Mouse (Mus musculus): ENCODE results near the gene Myod1. TPM values are rescaled to one million over a fixed set of nuclear protein-coding genes. Genes with fewer than 3 reads are reported as not detected.

The Myod1 gene
- total RNA-seq, 2 experiments from 2014 or later = not detected

DNA sequence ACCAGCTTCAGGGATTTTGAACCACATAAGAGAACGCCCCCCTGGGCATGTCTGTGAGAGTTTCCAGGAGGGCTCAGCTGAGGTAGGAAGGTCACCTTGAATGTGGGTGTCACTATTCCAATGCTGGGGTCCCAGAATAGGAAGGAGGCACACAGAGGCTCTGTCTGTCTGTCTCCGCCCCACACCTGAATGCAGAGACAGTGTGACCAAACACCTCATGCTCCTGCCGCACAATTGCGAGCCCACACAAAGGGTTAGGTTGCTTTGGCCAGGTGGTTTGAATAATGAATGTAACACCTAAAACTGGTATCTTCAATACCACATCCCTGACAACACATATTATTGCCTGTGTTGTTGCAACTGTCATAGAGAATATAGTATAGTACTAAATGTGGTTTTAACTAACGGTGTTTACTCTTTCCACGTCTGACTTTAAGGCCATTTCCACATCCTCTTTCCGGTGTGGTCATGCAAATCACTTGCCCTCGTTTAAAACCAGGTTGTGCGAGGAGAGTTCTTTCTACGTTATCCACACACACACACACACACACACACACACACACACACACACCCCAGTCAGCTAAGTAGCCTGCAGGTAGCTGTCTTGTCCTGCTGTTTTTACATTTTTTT is 13.3 kb downstream of the Myod1 start:
- no peak for ATAC-seq (replicated peaks; ENCODE audit: low FRiP score, low TSS enrichment, poor library complexity, severe bottlenecking)

DNA sequence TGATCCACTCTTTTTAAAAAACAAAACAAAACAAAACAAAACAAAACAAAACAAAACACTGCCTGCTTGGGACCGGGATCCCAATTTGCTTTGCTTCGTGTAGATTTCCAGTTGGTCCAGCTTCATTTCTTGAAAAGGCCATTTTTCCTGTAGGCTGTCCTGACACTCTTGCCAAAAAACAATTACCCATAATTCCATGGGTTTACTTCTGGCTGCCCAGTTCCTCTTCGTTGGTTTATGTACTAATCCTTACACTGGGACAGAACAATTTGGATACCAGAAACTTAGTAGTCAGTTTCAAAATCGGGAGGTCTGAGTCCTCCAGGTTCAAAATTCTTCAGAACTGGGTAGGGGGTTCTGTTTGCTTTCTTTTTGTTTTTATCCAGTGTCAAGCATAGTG is 14.0 kb downstream of the Myod1 start:
- no peak for ATAC-seq (replicated peaks; ENCODE audit: low FRiP score, low TSS enrichment, poor library complexity, severe bottlenecking)

DNA sequence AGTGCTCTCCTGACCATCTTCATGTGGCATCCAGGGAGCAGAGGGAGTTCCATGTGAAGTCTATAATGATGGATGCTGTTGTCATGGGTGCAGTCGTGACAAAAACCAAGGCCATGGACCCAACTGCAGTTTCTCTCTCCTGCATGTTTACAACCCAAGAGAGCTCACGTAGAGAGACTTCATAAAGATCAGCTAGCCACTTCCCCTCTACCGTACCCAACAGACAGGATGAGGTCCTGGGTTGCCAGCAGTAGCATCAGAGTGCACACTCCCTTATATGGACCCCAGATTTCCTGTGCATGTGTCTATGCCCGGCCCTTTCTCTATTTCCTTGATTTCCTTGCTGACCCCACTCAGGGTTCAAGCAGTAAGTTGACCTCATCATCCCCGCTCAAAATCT is 15.4 kb downstream of the Myod1 start:
- no peak for ATAC-seq (replicated peaks; ENCODE audit: low FRiP score, low TSS enrichment, poor library complexity, severe bottlenecking)

DNA sequence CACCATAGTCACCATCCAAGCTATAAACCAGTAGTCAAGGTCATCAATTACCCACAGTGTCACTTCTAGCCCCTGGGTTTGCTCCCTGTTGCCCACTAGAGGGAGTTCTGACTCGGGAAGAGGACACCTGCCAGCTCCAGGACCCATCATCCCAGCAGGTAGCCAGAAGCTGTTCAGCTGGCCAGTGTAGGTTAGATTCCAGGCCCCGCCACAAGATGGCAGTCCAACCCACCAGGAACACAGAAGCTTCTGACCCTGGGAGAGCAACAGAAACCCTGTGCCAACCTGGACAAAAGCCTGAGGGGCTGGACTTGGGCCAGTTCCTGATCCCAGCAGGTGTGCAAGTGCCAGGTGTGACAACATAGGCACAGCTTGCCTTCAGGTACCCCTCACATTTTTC is 16.8 kb downstream of the Myod1 start:
- peak; percentile 64 for ATAC-seq (replicated peaks; ENCODE audit: low FRiP score, low TSS enrichment, poor library complexity, severe bottlenecking)

DNA sequence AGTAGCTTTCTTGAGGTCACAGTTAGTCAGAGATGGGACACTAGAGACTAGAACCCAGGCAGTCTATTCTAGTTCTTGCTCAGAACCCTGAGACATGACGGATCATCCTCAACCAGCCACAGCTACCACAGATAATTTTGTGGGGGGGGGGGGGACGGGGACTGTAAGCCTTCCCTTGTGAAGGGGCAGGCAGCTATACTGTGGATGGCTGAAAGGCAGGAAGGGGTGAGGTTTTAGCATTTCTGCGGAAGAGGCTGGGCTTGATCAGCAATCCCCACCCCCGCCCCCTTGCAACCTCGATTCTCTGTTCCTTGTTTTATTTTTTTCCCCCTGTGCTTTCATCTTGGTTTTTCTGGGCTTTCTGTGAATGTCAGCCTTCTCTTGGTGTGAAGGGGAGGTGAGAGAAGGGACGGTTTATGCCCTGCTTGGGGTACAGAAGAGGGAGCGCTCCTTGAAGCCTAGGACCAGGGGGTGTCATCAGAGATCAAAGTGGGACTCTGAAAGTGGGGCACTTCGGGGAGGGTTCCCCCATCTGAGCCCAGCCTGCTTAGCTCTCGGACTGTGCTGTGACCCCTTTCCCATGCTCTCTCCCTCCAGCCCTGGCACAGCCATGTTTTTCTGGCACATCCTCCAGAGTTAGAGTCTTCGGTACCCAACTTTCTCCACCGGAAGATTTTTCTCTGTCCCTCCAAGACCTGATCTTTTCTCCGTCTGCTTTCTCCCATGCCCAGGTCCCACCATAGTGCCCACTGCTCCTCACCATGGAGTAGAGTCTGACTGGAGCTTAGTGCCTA is 17.6 kb downstream of the Myod1 start:
- no peak for ATAC-seq (replicated peaks; ENCODE audit: low FRiP score, low TSS enrichment, poor library complexity, severe bottlenecking)

DNA sequence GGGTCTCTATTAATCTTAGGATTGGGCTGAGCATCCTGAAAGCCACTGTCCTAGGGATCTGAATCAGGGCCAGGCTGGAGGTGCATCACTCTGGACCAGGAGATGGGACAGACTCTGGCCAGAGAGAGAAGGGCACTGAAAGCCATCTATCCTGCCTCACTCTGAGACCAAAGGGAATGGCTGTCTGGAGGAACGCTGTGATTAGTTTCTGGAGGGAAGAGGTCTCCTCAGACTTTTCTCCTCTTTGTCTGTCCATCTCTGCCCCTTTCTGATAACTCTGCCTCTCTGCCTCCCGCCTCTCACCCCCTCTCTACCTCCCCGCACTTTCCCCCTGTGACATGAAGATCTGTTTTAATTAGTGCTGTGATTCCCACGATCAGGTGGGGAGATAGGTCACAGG is 18.7 kb downstream of the Myod1 start:
- ATAC-seq (replicated peaks; ENCODE audit: low FRiP score, low TSS enrichment, poor library complexity, severe bottlenecking) = no peak

DNA sequence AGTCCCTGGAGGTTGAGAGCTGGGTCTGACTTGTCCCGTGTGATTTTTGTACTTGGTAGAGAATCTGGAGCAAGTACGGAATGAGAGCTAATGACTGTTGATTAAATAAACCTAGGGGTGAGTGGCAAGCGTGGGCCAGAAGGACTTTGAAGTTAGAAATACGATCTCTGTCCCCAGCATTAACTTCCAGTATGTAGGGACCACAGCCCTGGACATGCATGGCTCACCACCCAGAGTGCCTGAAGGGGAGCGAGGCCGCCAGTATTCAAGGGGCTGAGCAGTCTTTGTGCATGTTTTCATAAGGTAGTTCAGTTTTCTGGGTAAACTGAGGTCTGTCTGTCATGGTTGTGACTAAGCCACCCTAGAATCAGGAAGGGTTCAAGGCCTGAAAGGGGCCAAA is 19.3 kb downstream of the Myod1 start:
- ATAC-seq (replicated peaks; ENCODE audit: low FRiP score, low TSS enrichment, poor library complexity, severe bottlenecking) = no peak

DNA sequence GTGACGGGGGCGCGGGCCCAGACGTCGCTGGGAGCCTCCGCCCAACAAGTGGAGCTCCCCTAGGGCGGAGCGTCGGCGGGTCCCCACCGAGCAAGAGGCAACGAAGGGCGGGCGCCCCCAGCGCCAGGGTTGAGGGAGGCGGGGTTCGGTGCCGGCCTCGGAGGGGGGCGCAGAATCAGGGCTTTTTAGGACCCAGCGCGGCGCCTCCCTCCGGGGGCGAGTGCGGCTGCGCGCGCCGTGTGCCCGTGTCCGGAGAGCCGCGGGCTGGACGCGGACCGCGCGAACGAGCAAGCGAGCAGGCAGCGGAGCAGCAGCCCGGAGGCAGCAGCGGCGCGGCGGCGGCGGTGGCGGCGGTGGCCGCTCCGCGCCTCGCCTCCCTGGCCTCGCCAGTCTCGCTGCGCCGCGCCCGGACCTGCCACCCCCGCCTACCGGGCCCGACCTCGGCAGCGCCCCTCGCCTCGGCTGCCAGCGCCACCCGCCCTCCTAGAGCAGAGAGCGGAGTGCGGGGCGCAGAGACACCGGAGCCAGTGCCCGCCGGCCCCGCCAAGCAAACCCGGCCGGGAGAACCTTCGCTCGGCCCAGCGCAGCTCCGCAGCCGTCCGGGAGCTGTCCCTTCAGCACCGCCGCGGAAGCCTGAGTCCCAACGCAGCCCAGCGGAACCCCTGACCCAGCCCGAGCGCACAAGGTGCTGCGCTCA is 20.1 kb downstream of the Myod1 start, which contains the start of gene Kcnc1:
Gene Kcnc1, plus strand, starts transcription at position 267 of the 697 bp plus-strand sequence.
- peak; percentile 77 for ATAC-seq (replicated peaks; ENCODE audit: low FRiP score, low TSS enrichment, poor library complexity, severe bottlenecking)

DNA sequence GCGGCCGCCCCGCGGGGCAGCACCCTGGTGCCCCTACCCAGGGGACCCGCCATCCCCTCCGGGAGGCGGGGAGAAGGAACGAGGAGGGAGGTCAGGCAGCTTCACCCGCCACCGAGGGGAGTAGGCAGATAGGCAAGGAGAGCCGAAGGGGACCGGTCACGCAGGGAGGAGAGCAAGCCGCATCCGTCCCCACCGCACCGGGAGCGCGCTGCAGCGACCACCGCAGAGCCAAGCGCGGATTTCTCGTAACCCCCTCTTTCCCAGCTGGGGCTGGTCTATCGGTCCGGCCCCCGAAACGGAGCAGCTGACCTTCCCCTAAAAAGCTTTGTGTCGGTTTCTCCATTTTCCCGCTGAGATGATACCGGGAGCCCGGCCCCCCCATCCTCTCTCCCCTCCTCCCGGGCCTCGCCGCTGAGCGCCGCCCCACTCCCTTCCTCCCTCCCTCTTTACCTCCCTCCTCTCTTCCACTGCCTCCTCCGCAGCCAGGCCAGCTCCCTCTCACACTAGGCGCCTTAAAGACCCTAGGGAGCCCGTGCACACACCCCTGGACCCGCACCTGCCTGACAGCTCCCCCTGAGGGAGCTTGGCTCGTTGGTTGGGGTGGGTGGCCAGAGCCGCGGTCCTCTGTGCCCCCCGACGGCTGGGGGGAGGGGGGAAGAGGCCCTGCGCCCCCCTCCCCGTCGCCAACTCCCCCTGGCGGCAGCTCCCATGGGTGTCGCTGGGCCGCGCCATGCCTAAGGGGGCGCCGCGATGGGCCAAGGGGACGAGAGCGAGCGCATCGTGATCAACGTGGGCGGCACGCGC is 20.9 kb downstream of the Myod1 start:
- ATAC-seq (replicated peaks; ENCODE audit: low FRiP score, low TSS enrichment, poor library complexity, severe bottlenecking) = 0 out of 2 replicates have a peak, but pooled peaks have one; percentile 3

DNA sequence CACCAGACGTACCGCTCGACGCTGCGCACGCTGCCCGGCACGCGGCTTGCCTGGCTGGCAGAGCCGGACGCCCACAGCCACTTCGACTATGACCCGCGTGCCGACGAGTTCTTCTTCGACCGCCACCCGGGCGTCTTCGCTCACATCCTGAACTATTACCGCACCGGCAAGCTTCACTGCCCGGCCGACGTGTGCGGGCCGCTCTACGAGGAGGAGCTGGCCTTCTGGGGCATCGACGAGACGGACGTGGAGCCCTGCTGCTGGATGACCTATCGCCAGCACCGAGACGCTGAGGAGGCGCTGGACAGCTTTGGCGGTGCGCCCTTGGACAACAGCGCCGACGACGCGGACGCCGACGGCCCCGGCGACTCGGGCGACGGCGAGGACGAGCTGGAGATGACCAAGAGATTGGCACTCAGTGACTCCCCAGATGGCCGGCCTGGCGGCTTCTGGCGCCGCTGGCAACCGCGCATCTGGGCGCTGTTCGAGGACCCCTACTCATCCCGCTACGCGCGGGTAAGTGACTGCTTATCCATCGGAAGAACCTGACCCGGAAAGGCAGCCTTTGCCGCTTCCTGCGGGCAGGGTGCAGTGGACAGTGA is 21.6 kb downstream of the Myod1 start:
- no peak for ATAC-seq (replicated peaks; ENCODE audit: low FRiP score, low TSS enrichment, poor library complexity, severe bottlenecking)

DNA sequence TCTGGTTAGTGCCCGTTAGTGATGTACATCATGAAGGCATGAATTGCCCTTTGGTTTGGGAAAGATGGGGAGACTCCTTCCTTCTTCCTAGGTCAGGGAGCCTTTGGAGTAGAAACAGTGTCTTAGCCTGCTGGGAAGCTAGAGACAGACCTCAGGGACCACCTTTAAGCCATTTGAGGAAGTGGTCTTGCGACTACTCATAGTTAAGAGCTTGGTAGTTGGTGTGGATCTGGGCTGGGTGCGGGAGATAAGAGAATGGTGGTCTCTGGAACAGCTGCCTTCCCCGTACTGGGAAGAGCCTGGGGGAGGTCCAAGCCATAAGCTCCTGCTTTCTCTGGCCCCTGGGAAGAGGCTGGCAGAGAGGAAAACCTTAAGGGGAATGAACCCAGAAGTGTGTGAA is 22.3 kb downstream of the Myod1 start:
- ATAC-seq (replicated peaks; ENCODE audit: low FRiP score, low TSS enrichment, poor library complexity, severe bottlenecking) = no peak

DNA sequence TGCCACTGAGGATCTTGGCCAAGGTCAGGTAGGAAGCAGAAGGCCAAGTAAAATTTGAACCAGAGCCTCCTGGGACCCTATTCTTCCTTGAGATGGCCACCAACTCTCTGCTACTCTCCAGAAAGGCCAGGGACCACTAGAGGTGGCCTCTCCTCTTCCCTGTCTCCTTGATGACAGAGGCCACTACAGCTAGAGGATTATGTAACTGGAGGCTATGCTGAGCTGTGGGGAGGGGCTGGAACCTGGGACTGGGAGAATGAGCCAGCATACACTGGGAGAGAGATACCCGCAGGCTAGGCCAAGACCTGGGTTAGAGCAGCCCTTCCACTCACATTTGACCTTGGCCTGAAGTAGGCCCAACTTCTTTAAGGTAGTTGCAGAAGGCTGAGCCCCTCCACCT is 23.4 kb downstream of the Myod1 start:
- no peak for ATAC-seq (replicated peaks; ENCODE audit: low FRiP score, low TSS enrichment, poor library complexity, severe bottlenecking)

DNA sequence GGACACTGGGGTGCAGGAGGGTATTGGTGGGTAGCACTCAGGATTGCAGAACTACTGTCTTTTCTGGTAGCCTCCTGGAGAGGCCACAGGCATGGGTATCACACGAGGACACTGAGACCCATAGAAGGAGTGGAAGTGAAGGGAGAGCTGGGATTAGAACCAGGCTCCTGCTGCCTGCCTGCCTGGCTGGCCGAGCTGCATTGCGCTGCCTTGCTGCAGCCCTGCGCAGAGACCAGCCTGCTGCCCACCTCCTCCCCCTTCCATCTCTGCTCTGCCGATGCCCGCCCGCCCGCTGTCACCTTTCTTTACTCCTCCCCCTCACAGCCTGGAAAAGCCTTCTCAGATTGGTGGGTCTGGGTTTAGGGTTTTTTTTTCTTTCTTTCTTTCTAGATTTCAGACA is 24.1 kb downstream of the Myod1 start:
- ATAC-seq (replicated peaks; ENCODE audit: low FRiP score, low TSS enrichment, poor library complexity, severe bottlenecking) = no peak

DNA sequence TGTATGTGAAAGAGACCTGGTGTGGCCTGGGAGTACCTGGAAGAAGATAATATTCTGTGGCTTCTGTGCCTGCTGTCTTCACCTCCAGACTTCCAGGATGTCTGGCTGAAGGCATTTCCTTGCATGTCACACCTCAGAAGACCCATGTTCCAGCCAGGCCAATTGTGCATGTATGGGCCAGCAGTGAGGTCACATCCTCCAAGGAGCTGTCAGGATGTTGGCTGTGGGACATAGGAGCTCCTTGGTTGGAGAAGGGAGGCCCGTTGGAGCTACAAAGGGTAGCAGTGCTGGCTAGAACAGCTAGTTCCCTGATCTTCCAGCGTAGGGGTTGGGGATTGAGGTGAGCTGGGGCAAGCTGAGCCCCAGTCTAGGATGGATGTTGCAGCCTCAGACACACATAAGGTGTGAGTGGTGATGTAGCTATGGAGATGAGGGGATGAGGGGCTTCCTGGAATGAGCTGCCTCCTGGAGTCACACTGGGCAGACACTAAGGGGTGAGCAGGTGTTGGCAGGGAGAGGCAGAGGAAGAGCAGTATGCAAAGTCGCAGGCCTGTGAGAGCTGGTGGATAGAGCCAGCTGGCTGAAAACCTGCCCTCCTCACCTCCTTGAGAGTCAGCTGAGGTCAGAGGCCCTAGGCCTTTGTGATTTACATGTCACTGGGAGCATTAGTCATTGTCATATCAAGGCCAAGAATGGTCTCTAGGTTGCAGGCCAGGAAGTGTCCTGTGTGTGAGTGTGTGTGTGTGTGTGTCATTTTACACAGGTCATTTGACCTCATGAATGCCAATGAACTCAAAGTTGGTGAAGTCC is 25.3 kb downstream of the Myod1 start:
- ATAC-seq (replicated peaks; ENCODE audit: low FRiP score, low TSS enrichment, poor library complexity, severe bottlenecking) = no peak

DNA sequence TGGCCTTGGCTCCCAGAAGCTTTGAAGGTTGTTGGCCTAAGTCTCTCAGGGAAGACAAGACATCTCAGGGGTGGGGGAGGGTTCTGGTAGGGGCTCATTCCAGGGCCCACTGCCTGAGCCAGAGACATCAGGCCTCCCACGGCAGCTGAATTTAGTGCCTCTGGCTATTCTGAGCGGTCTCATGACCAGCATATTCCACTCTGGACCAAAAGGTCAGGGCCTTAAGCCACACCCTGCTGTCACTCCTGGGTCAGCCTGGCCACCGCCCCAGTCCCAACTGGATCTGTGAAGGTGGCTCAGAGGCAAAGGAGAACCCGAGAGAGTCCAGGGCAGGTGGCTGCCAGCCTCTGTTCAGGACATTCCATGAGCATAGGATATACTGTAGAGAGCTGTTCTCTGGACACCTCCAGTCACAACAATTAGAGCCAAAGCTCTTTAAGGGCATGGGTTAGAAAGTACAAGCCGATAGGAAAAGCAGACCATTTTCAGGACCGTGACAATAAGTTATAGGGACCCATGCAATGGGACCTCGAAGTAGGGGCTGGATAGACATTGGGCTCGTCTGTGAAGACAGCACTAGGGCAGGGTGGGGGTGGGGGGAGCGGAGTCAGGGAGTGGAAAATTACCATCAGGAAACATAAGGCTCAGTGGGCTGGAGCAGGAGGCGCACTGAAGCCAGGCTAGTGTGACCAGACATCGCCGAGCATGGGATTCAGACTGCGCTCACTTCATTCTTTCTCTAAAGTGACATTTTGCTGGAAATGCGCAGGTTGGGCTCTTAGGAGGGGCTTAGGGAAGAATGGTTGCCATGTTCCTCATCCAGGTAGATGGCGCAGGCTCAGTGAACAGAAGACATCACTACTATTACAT is 27.6 kb downstream of the Myod1 start:
- no peak for ATAC-seq (replicated peaks; ENCODE audit: low FRiP score, low TSS enrichment, poor library complexity, severe bottlenecking)

DNA sequence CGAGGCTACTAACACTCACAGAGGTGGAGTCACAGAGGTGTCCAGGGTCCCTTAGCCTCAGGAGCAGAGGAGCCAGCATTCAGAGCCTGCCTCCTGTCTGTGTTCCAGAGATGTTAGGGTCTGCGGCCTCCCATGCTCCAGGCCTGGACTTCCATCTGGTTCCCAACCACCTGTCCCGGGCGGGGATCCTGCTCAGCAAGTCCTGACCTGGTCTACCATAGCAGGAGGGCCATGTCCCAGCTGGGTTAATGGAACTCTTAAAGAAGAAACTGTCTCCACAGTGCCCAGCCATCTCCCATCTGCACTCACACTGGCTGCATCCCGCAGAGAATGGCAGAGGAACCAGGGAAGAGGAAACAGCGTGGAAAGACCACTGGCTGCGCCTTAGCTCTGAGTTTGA is 28.5 kb downstream of the Myod1 start:
- no peak for ATAC-seq (replicated peaks; ENCODE audit: low FRiP score, low TSS enrichment, poor library complexity, severe bottlenecking)

DNA sequence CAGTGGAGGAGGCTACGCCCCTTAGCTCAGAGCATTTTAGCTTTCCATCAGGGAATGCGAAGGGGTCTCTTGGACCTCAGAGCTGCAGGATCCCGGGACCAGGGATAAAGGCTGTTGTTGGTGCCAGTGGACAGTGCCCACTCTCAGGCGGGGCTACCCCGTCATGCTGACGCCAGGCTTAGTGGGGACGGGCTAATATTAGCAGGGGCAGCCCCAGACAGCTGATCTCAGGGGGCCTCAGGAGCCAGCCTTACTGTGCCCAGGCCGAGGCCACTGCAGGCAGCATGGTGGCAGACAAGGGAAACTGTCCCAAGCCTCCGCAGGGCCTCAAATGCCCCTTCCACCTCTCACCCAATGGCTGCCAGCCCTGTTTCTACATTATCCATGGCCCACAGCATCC is 32.3 kb downstream of the Myod1 start:
- ATAC-seq (replicated peaks; ENCODE audit: low FRiP score, low TSS enrichment, poor library complexity, severe bottlenecking) = no peak

Measured in megakaryocyte-erythroid progenitor cell, adult 5-6 weeks (primary cell).